ENCODE assay signal across 9 mouse cellular contexts in genomic region chr1:180849701-180850301, GRCm38 (mm10). TPM values are rescaled to one million over a fixed set of nuclear protein-coding genes. Genes with fewer than 3 reads are reported as not detected.
A peak's percentile ranks its signal among the peaks of the same experiment; 100 is the strongest.
DNase-seq lines count a peak whose midpoint lies in the region; ATAC-seq and TF ChIP-seq lines count a peak whose summit lies in the region.
"Had no signal": no experiment of that assay in that cellular context is flagged by ENCODE, and none has a peak within 500 bp of the region (broad histone marks: within the 10 kb centered on the region; RNA-seq: fewer than 3 reads in every experiment).

No protein-coding gene starts in this region.

- DNase-seq in frontal cortex, postnatal 14 days (ENCODE audit: low spot score in 2 of 2): no peak
- DNase-seq in CH12.LX (ENCODE audit: extremely low read depth): no peak
- no peak for DNase-seq in thymus, postnatal 0 days (ENCODE audit: low spot score)
- DNase-seq in testis, postnatal 10 days (ENCODE audit: low spot score): no peak

- 27% methylated on average over 11 of the region's 11 CpGs for WGBS in embryonic facial prominence, embryonic 13.5 days
- 26% methylated on average over 11 of the region's 11 CpGs for WGBS in hindbrain, embryonic 16.5 days
- 31% methylated on average over 11 of the region's 11 CpGs for WGBS in macrophage (ENCODE audit: missing documents)

- TF ChIP-seq RAD21 in CH12.LX (IDR thresholded peaks at IDR 0.05; ENCODE audit: low read depth, low read length): no peak

- 0 out of 2 replicates have a peak, but pooled peaks have one; percentile 1 for ATAC-seq in frontal cortex, adult (ENCODE audit: low TSS enrichment)
- no peak for ATAC-seq in embryonic facial prominence, embryonic 13.5 days (ENCODE audit: insufficient number of reproducible peaks, insufficient read depth, low FRiP score, low TSS enrichment, low read depth)
- ATAC-seq in hindbrain, embryonic 16.5 days: 0 out of 2 replicates have a peak, but pooled peaks have one; percentile 1

- peak overlapping the region in 2 of 3 experiments; percentile 28 to 96 for H3K4me3 ChIP-seq in CH12.LX (replicated peaks in 1 of 3; ENCODE audit: low read depth in 2 of 3, low read length in 2 of 3, poor library complexity in 1 of 3)
- H3K4me3 ChIP-seq in embryonic facial prominence, embryonic 13.5 days: peak overlapping the region; percentile 78
- H3K4me3 ChIP-seq in hindbrain, embryonic 16.5 days (ENCODE audit: low read length): peak overlapping the region; percentile 71
- H3K4me3 ChIP-seq in macrophage (ENCODE audit: inconsistent target): peak overlapping the region; percentile 15; the same call in 1 of the 2 replicates

- dilution Hi-C loops in CH12.LX (cut with MboI; ENCODE audit: extremely low pct_ligation_motif_present, extremely low pct_unique_long_range_greater_than_20kb, low sequenced_read_pairs): no loop called here

- H3K9me3 ChIP-seq in CH12.LX (replicated peaks; ENCODE audit: low read length): no peaks in the 10 kb centered on the region
- H3K9me3 ChIP-seq in embryonic facial prominence, embryonic 13.5 days: no peaks in the 10 kb centered on the region
- H3K9me3 ChIP-seq in hindbrain, embryonic 16.5 days (ENCODE audit: control insufficient read depth, low read length): no peaks in the 10 kb centered on the region

- H3K4me2 ChIP-seq in CH12.LX (ENCODE audit: insufficient read depth, low read depth, poor library complexity, severe bottlenecking): peak overlapping the region; percentile 63; the same call in 1 of the 2 replicates
- H3K4me2 ChIP-seq in embryonic facial prominence, embryonic 13.5 days: peak overlapping the region; percentile 66
- H3K4me2 ChIP-seq in hindbrain, embryonic 16.5 days (ENCODE audit: low read length): peak overlapping the region; percentile 82

- peaks cover 21% of the 10 kb centered on the region for H3K79me2 ChIP-seq in CH12.LX (replicated peaks; ENCODE audit: control insufficient read depth, extremely low read depth, insufficient read depth, poor library complexity, severe bottlenecking)
- peaks cover 38% of the 10 kb centered on the region for H3K79me2 ChIP-seq in macrophage (ENCODE audit: inconsistent target)

- H3K4me1 ChIP-seq in CH12.LX (ENCODE audit: control insufficient read depth in 1 of 2, insufficient read depth in 2 of 2): peaks cover 12 to 36% of the 10 kb centered on the region in 2 experiments; a peak in 3 of 4 replicates
- peaks cover 34% of the 10 kb centered on the region for H3K4me1 ChIP-seq in embryonic facial prominence, embryonic 13.5 days
- peaks cover 35% of the 10 kb centered on the region for H3K4me1 ChIP-seq in hindbrain, embryonic 16.5 days (ENCODE audit: control insufficient read depth, insufficient read depth, low read depth, low read length)

- no peak for TF ChIP-seq CTCF in CH12.LX (conservative IDR thresholded peaks at IDR 0.05 in 1 of 2, IDR thresholded peaks at IDR 0.05 in 1 of 2; ENCODE audit: low read depth in 2 of 2, low read length in 2 of 2)

- peaks cover 0 to 12% of the 10 kb centered on the region in 2 experiments for H3K36me3 ChIP-seq in CH12.LX (replicated peaks in 1 of 2; ENCODE audit: control insufficient read depth in 1 of 2, insufficient read depth in 1 of 2, low read length in 1 of 2)
- peaks cover 2% of the 10 kb centered on the region; the same call in 1 of the 2 replicates for H3K36me3 ChIP-seq in embryonic facial prominence, embryonic 13.5 days
- no peaks in the 10 kb centered on the region for H3K36me3 ChIP-seq in hindbrain, embryonic 16.5 days (ENCODE audit: control insufficient read depth, insufficient read depth, low read length)
- no peaks in the 10 kb centered on the region for H3K36me3 ChIP-seq in macrophage (ENCODE audit: inconsistent target)

- TF ChIP-seq POLR2A in CH12.LX (IDR thresholded peaks at IDR 0.05; ENCODE audit: low read depth, low read length): no peak

- H3K27ac ChIP-seq in CH12.LX (ENCODE audit: insufficient read depth, low read depth) (no peak overlapping the region), macrophage (peak overlapping the region; percentile 98)
- peak overlapping the region; percentile 99 for H3K27ac ChIP-seq in embryonic facial prominence, embryonic 13.5 days
- H3K27ac ChIP-seq in hindbrain, embryonic 16.5 days (ENCODE audit: low read depth, low read length): peak overlapping the region; percentile 100

- no peaks in the 10 kb centered on the region for H3K27me3 ChIP-seq in CH12.LX (replicated peaks)
- no peaks in the 10 kb centered on the region for H3K27me3 ChIP-seq in embryonic facial prominence, embryonic 13.5 days
- no peaks in the 10 kb centered on the region for H3K27me3 ChIP-seq in hindbrain, embryonic 16.5 days (replicated peaks; ENCODE audit: control insufficient read depth, insufficient read depth, low read length)

- TF ChIP-seq EP300 in CH12.LX (IDR thresholded peaks at IDR 0.05; ENCODE audit: low read length): no peak

- in situ Hi-C loops in CH12.LX (cut with MboI; ENCODE audit: low pct_ligation_motif_present, low pct_unique_long_range_greater_than_20kb, low sequenced_read_pairs): no loop called here

- H3K9ac ChIP-seq in CH12.LX (ENCODE audit: insufficient read depth, low read depth): peak overlapping the region; percentile 50
- H3K9ac ChIP-seq in embryonic facial prominence, embryonic 13.5 days: peak overlapping the region; percentile 78
- peak overlapping the region; percentile 78 for H3K9ac ChIP-seq in hindbrain, embryonic 16.5 days (ENCODE audit: low read depth, low read length)

TF ChIP-seq in CH12.LX, 34 proteins besides CTCF, POLR2A, EP300 and RAD21:
- TF ChIP-seq NRF1 (IDR thresholded peaks at IDR 0.05; ENCODE audit: low read depth, low read length) (no peak), ZMIZ1 (IDR thresholded peaks at IDR 0.05; ENCODE audit: low read depth, low read length) (no peak), USF2 (conservative IDR thresholded peaks at IDR 0.05; ENCODE audit: low read depth, low read length) (no peak), HCFC1 (IDR thresholded peaks at IDR 0.05; ENCODE audit: low read depth, low read length) (no peak), MYC (IDR thresholded peaks at IDR 0.05; ENCODE audit: low read depth, low read length) (no peak), MAFK (IDR thresholded peaks at IDR 0.05; ENCODE audit: insufficient replicate concordance, low read length) (no peak), CHD2 (IDR thresholded peaks at IDR 0.05; ENCODE audit: low read length) (no peak)

RNA-seq across cellular contexts. Expression of gene Sde2, which starts 1.1 kb away (rescaled TPM):
- total RNA-seq in CH12.LX (2012; rRNA removed): 24.7 and 26.3 TPM in 2 replicates
- total RNA-seq in CH12.LX (2014; rRNA removed): 25.1 and 28.0 TPM in 2 replicates
- 33.2 and 34.6 TPM in 2 replicates for polyA plus RNA-seq in CH12.LX (2012; ENCODE audit: insufficient read length, low read depth)
- polyA plus RNA-seq in embryonic facial prominence, embryonic 13.5 days (2015; fragmentation: Nextera tagmentation; extraction: Ambion mirVana): 36.0 and 42.7 TPM in 2 replicates
- 28.7 and 32.2 TPM in 2 replicates for polyA plus RNA-seq in hindbrain, embryonic 16.5 days (2015; fragmentation: Nextera tagmentation; extraction: Ambion mirVana)
- 100 to 1,000 TPM in 9 of 26 experiments, 10 to 100 TPM in 17; 26.5 to 185 (median 73.7) TPM for total RNA-seq in macrophage (2018; cell fraction: chromatin; rRNA removed)
- total RNA-seq in macrophage (2018; cell fraction: cytosol; rRNA removed): 10 to 100 TPM; 20.3 to 76.1 (median 33.2) TPM
- 100 to 1,000 TPM in 4 of 26 experiments, 10 to 100 TPM in 22; 19.6 to 128 (median 61.7) TPM for total RNA-seq in macrophage (2018; cell fraction: nucleus; rRNA removed)
- 14.4 to 20.0 TPM (median 18.7 TPM) in 3 replicates for polyA plus RNA-seq in macrophage (2018)
- polyA plus RNA-seq in thymus, postnatal 0 days (2015; fragmentation: Nextera tagmentation; extraction: Ambion mirVana): 34.4 and 38.7 TPM in 2 replicates

RNA-seq across cellular contexts. Expression of gene H3f3a, which starts 36.1 kb away (rescaled TPM):
- total RNA-seq in CH12.LX (2012; rRNA removed) (571 and 590 TPM in 2 replicates), CH12.LX (2014; rRNA removed) (1,420 and 1,540 TPM in 2 replicates)
- polyA plus RNA-seq in CH12.LX (2012; ENCODE audit: insufficient read length, low read depth) (629 and 715 TPM in 2 replicates), macrophage (2018) (677 to 1,075 TPM (median 721 TPM) in 3 replicates)
- 2,801 and 3,318 TPM in 2 replicates for polyA plus RNA-seq in embryonic facial prominence, embryonic 13.5 days (2015; fragmentation: Nextera tagmentation; extraction: Ambion mirVana)
- 2,228 and 2,423 TPM in 2 replicates for polyA plus RNA-seq in hindbrain, embryonic 16.5 days (2015; fragmentation: Nextera tagmentation; extraction: Ambion mirVana)
- total RNA-seq in macrophage (2018; cell fraction: chromatin; rRNA removed): 100 to 1,000 TPM in 9 of 26 experiments, 10 to 100 TPM in 17; 24.0 to 166 (median 85.8) TPM
- total RNA-seq in macrophage (2018; cell fraction: cytosol; rRNA removed): 1,000 to 10,000 TPM in 1 of 26 experiments, 100 to 1,000 TPM in 25; 716 to 1,086 (median 853) TPM
- total RNA-seq in macrophage (2018; cell fraction: nucleus; rRNA removed): 100 to 1,000 TPM in 23 of 26 experiments, 10 to 100 TPM in 3; 59.1 to 236 (median 165) TPM
- polyA plus RNA-seq in thymus, postnatal 0 days (2015; fragmentation: Nextera tagmentation; extraction: Ambion mirVana): 2,900 and 2,949 TPM in 2 replicates

RNA-seq across cellular contexts. Expression of gene Lefty2, which starts 43.1 kb away (rescaled TPM):
- not detected in 2 replicates for total RNA-seq in CH12.LX (2012; rRNA removed)
- total RNA-seq in CH12.LX (2014; rRNA removed): not detected in 2 replicates
- polyA plus RNA-seq in CH12.LX (2012; ENCODE audit: insufficient read length, low read depth): not detected in 2 replicates
- 0.11 and 0.48 TPM in 2 replicates for polyA plus RNA-seq in embryonic facial prominence, embryonic 13.5 days (2015; fragmentation: Nextera tagmentation; extraction: Ambion mirVana)
- polyA plus RNA-seq in hindbrain, embryonic 16.5 days (2015; fragmentation: Nextera tagmentation; extraction: Ambion mirVana): 4.8 and 5.6 TPM in 2 replicates
- total RNA-seq in macrophage (2018; cell fraction: chromatin; rRNA removed): not detected
- not detected for total RNA-seq in macrophage (2018; cell fraction: cytosol; rRNA removed)
- not detected for total RNA-seq in macrophage (2018; cell fraction: nucleus; rRNA removed)
- not detected in 3 replicates for polyA plus RNA-seq in macrophage (2018)
- polyA plus RNA-seq in thymus, postnatal 0 days (2015; fragmentation: Nextera tagmentation; extraction: Ambion mirVana): 0.86 and 0.98 TPM in 2 replicates
- polyA plus RNA-seq: large intestine, adult 2 months had no signal

RNA-seq across cellular contexts. Expression of gene Pycr2, which starts 54.3 kb away (rescaled TPM):
- total RNA-seq in CH12.LX (2012; rRNA removed) (131 and 158 TPM in 2 replicates), CH12.LX (2014; rRNA removed) (119 and 133 TPM in 2 replicates)
- polyA plus RNA-seq in CH12.LX (2012; ENCODE audit: insufficient read length, low read depth) (73.0 and 82.3 TPM in 2 replicates), macrophage (2018) (6.7 to 27.5 TPM (median 13.8 TPM) in 3 replicates)
- polyA plus RNA-seq in embryonic facial prominence, embryonic 13.5 days (2015; fragmentation: Nextera tagmentation; extraction: Ambion mirVana): 98.7 and 109 TPM in 2 replicates
- polyA plus RNA-seq in hindbrain, embryonic 16.5 days (2015; fragmentation: Nextera tagmentation; extraction: Ambion mirVana): 74.6 and 75.6 TPM in 2 replicates
- 10 to 100 TPM in 11 of 26 experiments, 1 to 10 TPM in 15; 1.6 to 22.7 (median 8.9) TPM for total RNA-seq in macrophage (2018; cell fraction: chromatin; rRNA removed)
- total RNA-seq in macrophage (2018; cell fraction: cytosol; rRNA removed): 10 to 100 TPM in 18 of 26 experiments, 1 to 10 TPM in 8; 6.3 to 20.2 (median 12.6) TPM
- 10 to 100 TPM in 8 of 26 experiments, 1 to 10 TPM in 18; 2.4 to 21.9 (median 6.5) TPM for total RNA-seq in macrophage (2018; cell fraction: nucleus; rRNA removed)
- 142 and 147 TPM in 2 replicates for polyA plus RNA-seq in thymus, postnatal 0 days (2015; fragmentation: Nextera tagmentation; extraction: Ambion mirVana)

Comparison
In these comparisons a context has a peak if more than half of its experiments do, and no peak if none do; other contexts are left out.
1. H3K4me3 ChIP-seq: peak in every context shown above with its lines; median percentile 78 in embryonic facial prominence, embryonic 13.5 days; 71 in hindbrain, embryonic 16.5 days; 62 in CH12.LX; 15 in macrophage.